Mouse (Mus musculus) ES-E14 (cell line): ENCODE measurements around the gene Nfasc.

Experiments
- CHD2 ChIP-seq: IDR thresholded peaks from 2 replicates; pipeline ENCODE4 v1.6.1; 2014; ENCODE audit warnings: mild to moderate bottlenecking, low read depth, low read length, inconsistent platforms
- ZC3H11A ChIP-seq: IDR thresholded peaks from 2 replicates; pipeline ENCODE4 v1.6.1; 2012; ENCODE audit warnings: low read depth, mild to moderate bottlenecking, inconsistent platforms, low read length, borderline replicate concordance
- ZNF384 ChIP-seq: IDR thresholded peaks from 2 replicates; pipeline ENCODE4 v1.6.1; 2012; ENCODE audit warnings: low read depth, low read length, inconsistent platforms

- TF ChIP-seq ZNF384, result no peak
- TF ChIP-seq CHD2, result no peak
- TF ChIP-seq ZC3H11A, result no peak
These were observed 158.5 kb downstream of the Nfasc start for GRCm38 (mm10) chr1:132582998-132583604.
